Mouse (Mus musculus) lung, postnatal 10 days (tissue): ENCODE results near the gene Sfxn3.

Experiments used
- DNase-seq: peaks from one replicate; pipeline ENCODE4 v3.0.0; 2021

The Sfxn3 gene

DNA sequence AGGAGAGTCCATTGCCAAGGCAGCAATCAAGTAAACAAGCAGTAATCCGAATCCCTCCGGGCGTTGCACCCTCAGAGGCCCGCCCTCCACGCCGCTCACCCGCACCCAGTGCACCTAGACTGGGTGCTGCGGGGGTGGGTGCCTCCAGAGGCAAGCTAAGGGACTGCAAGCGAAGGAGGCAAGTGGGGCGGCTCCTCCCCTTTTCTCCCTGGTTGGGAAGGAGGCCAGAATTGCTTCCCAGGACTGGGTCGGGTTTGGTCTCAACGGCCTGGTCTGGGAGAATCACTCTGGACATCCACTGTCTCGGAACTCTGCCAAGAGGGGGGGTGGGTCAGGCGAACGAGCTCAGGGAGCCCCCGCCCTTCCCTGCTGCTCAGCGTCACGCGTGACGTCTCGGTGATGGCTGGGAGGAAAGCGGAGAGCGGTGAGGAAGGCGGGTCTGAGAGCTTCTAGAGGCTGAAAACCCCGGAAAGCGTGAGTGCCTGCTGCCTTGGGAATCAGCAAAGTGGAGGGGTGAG is at the start of gene Sfxn3:
Gene Sfxn3, plus strand, starts transcription at position 87 of the 518 bp plus-strand sequence.
- peak; percentile 99 for DNase-seq

DNA sequence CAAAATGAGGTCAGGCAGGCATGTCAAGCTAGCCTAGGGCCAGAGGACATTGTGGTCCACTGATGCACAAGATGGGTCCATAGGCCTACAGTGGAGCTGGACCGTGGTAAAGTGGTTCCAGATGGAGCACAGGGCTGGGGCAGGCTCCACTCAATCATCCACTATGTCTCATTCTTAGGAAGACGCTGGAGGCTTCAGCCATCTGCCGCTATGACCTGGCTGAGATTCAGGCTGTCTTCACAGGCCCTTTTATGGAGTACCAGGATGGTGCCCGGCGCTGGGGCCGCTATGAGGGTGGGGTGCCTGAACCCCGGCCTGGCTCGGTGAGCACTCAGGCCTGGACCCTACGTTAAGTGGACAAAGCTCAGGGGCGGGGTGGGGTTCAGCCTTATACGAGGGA is 49.5 kb upstream of the Sfxn3 start:
- DNase-seq, result no peak

DNA sequence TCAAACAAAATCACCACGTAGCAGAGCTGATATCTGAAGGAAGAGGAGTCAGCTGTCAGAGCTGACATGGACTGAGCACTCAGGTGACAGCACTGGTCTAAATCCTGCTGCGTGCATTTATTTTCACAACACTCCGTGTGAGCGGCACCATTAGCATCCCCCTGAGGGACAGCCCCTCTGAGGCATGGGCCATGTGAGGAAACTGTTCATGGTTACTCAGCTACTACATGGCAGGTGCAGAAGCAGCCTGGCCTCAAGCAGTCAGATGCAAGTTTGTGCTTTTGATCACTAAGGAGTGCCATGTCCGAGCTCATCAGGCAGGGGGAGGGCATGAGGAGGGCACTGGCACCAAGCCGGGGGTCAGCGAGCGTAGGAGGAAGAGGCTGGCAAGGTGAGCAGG is 47.7 kb upstream of the Sfxn3 start:
- no peak for DNase-seq

DNA sequence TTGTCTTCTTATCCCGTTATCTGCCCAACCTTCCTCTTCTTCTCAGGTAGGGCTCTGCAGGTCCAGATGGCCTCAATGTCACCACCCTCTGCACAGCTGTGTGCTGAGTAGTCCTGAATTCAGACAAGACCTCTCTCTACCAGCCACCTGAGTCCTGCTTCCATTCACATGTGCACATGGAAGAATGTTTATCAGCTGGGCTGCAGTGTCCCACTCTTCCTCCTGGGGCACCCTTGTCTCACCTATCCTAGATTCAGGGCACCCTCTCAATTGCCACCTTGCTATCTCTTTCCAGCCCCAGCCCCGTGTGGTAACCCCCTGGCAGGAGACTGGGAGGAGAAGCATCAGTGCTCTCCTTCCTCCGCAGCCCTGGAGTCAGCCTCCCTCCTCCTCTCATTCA is 45.0 kb upstream of the Sfxn3 start:
- no peak for DNase-seq

DNA sequence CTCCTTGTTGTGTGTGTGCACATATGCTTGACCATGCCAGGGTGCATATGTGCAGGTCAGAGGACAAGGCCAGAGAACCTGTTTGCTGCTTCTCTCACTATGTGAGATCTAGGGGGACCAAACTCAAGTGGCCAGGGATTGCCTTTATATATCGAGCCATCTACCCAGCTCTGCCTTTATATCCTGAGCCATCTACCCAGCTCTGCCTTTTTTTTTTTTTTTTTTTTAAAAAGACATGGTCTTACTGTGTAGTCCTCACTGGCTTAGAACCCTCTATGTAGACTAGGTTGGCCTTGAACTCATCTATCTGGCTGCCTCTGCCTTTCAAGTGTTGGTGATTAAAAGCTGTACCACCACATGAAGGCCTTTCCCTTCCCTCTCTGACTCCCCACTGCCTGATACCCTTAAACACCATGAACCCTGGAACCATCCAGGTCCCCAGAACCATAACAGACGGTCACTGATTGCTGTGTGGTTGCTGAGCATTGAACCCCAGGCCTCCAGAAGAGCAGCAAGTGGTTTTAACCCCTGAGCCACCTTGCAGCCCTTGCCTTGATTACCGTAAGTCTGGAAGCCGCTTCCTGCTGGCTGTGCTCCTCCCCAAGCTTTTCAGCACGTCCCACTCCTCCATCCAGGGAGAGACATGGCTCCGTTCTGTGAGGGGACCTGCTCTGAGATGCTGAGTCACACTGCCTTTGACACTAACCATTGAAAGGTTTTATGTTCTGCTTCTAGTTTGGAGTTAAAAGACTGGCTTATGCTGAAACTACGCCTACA is 43.4 kb upstream of the Sfxn3 start:
- no peak for DNase-seq

DNA sequence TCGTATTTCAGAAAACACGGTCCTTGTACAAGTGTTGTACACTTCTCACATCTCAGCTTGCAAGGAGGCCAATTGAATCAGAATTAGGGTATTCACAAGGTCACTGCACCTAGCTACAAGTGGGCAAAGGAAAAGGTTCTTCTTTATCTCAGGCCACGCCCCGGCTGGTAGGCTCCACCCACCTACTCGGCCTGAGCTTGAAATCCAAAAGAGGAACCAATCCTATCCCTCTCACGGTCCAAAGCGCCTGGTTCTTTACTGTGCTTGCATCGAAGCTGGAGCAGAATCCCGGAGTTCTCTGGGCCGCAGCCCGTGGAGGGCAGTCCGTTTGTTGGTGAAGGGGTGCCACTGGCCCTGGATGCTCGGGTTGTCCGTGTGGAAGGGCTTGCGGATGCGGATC is 41.9 kb upstream of the Sfxn3 start, which contains the start of gene Twnk:
Gene Twnk, plus strand, starts transcription at position 220 of the 400 bp plus-strand sequence.
- DNase-seq, result peak; percentile 76

DNA sequence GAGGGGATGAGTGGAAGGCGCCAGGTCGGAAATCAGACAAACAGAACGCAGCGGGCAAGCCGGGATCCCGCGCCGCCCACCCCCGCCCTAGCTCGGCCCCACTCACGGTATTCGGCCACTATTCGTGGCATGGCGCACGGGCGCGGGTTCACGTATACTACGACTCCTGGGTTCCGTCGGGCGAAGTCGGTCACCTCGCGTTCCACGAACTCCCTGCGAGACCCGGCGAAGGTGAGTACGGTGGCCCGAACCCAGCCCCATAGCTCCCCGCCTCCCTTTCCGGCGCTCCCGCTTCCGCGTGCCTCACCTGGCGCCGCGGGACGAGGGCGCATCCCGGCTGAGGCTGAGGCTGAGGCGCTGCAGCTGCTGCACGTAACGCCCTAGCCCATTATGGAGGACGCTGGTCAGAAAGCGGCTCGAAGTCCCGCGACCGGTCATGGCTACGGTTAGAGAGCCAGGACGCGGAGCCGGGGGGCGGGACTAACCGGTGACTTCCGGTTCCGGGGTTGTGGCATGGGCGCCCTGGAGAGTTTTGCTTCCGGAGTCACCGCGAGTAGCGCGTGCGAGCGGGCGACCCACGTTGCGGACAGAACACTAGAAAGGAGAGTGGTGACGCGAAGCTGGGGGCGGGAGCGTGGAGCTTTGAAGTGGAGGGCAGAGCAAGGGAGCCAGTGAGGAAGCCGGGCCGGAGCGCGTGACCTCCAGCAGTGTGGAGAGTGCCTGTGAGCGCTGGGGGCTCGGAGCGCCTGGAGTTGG is 41.2 kb upstream of the Sfxn3 start, which contains the start of gene Mrpl43:
Gene Mrpl43, minus strand, starts transcription at position 486 of the 756 bp plus-strand sequence.
- peak; percentile 98 for DNase-seq

DNA sequence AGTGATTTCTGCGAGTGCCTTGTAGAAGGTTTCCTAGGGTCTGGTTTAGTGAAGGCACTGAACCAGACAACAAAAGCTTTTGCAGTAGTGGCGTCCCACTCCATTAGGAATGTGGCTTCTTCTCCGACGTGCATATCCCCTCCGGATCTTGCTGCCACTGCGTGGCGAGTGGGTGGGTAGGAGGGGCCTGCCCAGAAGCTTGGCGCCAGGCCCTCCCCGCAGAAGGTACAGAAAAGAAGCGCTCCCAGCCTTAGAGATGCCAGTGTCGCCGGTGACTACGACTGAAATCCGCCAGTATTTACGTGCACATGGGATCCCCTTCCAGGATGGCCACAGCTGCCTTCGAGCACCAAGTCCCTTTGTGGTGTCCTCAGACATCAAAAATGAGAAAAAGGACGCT is 40.3 kb upstream of the Sfxn3 start:
- no peak for DNase-seq

DNA sequence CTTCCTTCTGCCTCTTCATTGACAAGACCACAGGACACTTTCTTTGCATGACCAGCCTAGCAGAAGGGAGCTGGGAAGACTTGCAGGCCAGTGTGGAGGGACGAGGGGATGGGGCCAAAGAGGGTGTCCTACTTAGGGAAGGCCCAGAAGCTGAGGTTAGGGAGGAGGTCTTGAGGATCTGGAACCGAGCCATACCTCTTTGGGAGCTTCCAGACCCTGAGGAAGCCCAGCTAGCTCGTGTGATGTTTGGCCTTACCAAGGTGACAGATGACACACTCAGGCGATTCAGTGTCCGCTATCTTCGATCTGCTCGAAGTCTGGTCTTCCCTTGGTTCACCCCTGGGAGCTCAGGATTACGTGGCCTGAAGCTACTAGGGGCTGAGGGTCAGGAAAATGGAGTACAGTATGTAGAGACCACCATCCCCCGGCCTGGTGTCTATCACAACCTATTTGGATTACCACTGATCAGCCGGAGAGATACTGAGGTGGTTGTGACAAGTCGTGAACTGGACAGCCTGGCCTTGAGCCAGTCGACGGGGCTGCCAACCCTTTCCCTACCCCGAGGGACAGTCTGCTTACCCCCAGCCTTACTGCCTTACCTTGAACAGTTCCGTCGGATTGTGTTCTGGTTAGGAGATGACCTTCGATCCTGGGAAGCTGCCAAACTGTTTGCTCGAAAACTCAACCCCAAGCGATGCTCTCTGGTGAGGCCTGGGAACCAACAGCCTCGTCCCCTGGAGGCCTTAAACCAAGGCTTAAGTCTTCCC is 39.7 kb upstream of the Sfxn3 start:
- DNase-seq, result no peak

DNA sequence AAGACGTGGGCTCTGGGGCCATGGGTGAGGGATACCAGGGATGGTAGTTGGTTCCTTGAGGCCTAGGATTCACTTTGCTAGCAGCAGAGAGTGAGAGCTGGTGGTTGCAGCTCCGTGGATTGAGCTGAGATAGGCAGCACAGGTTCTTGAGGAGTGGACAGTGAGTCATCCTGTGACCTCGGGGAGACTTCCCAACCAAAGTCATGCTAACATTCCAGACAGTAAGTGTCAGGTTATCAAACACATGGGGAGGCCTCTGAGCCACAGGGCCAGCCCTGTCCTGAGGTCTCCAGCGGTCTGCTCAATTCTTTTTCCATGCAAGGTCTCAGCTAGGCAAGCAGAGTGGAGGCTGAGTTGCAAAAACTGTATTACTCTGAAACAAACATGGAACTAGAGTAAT is 36.7 kb upstream of the Sfxn3 start:
- no peak for DNase-seq

DNA sequence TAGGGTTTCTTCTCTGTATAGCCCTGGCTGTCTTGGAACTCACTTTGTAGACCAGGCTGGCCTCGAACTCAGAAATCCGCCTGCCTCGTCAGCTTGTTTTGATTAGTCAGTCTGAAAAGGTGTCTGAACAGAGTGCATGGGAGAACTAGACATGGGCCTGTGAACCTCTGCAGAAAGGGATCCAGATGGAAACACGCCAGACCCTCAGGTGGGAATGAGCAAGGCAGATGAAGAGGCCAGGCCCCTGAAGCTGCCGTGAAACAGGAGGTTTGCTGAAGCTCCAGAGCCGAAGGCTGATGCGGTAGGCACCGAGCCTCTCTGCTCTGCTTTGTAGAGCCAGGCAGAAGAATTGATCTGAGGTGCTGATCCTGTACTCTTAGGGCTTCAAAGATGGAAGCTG is 35.1 kb upstream of the Sfxn3 start:
- no peak for DNase-seq

DNA sequence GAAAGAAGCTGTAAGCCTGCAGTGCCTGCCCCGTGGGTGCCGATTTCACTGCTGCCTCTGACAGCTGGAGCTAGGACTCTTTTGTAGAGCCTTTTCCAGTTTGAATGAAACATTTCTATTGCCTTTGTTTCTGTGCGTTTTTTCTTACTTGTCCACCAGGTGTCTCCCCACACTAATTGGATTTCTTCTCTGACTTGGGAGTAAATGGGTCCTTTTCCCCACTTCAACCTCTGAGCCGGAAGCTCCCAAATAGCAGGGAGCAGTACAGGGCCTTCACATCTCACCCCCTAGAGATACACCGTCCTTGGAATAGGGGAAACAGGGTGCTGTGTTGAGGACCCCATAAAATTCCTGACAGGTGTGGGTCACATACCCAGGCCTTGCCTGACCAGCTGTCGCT is 34.7 kb upstream of the Sfxn3 start:
- DNase-seq, result peak; percentile 66

DNA sequence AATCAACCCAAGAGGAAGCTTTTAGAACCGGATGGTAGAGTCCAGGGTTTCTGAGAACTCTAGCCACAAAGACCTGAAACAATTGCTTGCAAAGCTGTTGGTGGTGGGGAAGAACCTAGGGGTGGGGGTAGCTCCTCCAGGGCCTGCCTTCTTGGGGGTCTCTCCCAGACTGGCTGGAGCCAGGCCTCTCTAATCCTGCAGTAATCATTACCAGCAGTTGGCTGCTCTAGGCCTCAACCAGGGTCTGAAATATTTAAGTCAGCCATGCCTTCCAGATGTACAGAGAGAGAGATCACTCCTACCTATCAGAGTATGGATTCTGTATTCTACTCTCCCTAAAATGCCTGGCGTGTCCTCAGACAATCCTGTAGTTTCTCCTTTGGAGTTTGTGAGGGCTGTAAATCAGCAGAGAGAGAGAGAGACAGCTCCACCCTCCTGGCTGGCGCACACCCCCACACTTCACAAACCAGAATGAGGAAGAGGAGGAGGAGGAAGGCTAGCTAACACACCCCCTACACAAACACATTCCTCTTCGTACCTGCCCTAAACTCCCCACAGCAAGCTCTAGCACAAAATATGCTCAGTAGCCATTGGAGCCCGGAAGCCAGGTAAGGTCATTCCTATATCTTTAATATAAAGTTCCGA is 33.6 kb upstream of the Sfxn3 start:
- DNase-seq, result no peak

DNA sequence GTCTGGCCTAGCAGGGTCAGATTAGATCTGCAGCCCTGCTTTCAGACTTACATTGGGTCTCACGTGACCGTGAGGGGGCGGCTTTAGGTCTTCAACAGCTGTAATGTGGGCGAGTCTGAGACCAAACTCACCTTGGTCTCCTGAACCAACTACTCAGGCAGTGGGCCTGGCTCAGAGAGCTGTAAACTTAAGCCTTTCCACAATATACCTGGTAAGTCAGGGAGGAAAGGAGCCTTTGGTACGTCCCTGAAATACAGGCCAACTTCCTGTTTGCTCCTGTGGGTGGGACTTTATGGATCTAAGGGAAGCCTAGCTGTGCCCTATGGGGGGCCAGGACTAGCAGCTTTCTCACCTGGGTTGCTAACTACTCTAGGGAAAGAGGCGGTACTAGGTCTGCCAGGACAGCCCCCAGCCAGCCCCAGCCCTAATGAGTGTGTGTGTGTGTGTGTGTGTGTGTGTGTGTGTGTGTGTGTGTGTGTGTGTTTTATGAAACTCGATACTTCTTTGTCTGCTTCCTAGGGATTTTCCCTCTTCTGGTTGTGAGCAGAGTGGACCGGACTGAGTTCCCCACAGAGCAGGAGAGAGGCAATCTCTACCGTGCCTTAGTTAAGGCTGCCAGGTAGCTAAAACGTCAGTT is 32.9 kb upstream of the Sfxn3 start, which contains the start of gene Lzts2:
Gene Lzts2, plus strand, starts transcription at position 80 of the 637 bp plus-strand sequence.
- peak; percentile 46 for DNase-seq

DNA sequence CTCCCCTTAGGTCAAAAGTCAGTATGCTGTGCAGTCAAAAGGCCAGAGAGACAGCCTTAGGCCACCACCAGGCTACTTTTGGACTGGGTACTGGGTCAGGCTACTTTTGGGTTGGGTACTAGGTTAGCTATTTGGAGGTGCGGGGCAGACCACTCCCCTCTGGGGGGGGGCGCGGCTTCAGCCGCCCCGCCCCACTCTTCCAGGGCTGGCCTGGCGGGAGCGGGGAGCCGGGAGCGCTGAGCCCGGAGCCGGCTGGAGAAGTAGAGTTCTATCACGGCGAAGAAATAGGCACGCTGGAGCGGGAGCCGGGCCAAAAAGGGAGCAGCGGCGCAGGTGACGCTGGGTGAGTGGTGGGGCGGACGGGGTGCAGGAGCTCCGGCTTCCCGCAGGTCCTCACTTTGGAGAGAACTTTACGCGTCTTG is 32.3 kb upstream of the Sfxn3 start:
- peak; percentile 78 for DNase-seq

DNA sequence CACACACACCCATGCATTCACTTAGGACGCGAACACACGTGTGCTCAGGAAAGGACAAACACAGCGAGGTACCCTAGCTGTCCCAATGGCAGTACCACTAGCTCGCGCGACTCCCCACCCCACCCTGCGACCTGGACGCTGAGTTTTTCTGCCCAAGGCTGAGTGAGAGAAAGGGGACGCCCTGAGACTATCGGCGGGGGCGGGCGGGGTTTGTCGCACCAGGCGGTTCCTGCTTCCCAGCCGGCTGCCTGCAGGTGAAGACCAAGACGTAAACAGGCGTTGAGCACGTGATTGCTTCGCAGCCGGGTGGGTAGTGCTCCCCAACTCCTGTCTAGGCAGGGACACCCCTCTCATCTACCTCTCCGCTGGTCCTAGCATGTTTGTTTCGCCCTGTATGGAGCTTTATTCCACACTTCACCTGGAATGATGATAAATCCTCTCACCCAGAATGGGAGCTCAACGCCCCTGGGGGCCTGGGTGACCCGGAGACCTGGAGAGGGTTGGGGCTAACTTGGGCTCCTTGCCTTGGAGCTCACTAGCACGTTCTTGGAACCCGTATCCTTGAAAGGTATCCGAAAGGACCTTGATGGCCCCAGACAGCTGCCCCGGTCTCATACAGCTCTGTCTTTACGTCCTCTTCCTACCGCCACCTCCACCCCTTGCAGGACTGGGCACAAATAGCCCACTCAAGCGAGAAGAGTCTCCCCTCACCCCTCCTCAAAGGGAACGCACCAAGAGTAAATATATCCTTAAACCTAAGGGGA is 31.6 kb upstream of the Sfxn3 start:
- DNase-seq, result peak; percentile 77

DNA sequence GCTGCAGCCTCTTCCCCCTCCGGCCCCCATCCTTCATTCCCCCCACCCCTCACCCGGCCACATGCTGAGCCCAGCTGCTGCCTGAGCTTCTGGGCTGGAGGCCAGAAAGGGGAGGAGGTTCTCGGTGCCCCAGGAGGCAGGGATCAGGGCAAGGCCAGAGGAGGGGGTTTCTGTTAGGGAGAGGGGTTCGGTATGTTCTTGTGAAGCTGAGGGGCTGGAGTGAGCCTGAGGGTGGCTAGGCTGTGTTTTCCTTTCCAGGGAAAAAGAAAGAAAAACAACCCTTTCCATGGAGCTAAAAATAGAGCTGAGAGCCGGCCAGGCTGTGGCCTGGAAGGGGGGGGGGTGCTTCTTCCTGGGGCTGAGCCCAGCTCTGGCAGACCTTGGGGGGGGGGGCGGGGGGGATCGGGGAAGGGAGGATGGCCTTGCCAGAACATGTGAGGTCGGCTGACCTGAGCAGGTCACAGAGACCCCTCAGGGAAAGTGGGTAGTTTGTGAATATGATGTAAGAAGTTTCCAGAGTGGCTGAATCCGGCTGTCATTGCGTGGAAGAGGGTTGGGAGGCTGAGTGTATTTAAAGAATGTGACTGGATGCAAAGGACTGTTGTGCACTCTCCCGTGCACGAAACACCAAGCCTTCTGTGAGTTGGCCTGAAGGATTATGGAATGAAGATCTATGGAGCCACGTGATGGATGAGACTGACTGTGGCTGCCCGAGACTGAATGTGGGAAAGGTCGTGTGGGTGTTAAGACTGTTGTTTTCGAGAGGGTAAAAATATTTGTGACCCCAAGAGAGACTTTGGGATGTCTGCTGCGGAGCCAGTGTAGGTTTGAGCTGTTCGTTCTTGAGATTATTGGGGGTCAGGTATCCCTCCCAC is 30.7 kb upstream of the Sfxn3 start:
- peak; percentile 93 for DNase-seq

DNA sequence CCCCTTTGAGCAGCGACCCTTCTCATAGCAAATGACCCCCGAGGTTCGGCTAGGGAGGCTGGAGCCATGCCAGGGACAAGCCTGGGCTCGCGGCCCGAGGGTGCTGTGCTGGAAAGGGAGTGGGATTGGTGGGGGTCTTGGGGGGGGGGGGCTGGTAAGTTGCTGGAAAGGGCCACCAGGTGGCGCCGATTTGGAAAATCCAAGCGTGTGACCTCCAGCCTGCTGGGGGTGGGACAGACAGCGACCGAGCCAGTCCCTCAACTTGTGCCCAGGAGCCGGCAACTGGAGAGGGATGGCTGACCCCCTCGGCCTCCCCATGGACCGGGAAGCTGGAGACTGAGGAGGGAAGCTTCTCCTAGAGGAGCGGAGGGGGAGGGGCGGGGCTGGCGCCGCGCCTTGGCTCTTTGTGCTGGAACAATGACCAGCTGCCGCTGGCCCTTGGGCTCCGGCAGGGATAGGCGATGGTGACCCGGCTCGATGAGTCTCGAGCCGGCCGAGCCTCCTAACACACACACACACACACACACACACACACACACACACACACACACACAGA is 30.0 kb upstream of the Sfxn3 start:
- DNase-seq, result peak; percentile 93

DNA sequence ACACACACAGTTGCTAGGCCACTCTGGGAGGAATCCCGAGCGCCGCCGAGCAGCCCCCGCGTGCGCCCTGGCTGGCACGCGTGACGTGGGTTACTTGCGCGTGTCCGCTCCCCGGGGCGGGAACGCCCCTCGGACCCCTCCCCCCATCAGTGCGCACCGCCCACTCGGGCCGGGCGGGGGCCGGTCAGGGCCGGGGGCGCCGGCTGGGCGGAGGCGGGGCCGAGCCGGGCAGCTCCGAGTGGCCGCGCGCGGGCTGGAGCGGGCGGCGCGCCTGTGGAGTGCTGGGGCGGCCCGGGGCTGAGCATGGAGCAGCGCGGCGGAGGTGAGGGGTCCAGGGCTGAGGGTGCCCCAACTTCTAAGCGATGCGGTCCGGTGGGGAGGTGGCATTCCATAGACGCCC is 29.4 kb upstream of the Sfxn3 start:
- peak; percentile 95 for DNase-seq

DNA sequence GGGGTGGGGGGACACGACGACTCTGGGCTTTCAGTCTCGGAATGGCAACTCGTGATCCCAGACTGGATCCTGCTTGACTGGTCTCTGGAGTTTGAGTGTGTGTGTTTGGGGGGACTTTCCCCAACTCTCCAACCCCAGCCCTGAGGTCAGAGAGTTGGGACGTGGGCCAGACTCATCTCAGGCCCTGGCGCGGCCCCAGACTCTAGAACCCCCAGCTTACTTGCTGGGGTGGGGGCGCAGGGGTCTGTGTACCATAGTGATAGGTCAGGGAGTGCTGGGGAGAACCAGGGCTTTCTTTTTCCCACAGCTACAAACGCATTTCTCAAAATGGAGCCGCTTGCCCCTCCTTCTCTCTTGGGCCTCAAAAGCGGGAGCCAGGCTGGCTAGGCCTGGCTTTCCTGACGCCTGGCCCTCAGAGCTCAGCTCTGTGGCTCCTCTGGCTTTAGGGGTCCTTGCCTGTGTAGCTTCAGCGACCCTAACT is 28.9 kb upstream of the Sfxn3 start:
- DNase-seq, result peak; percentile 57
